Mouse (Mus musculus) T-helper 17 cell (primary cell): ENCODE data around the gene 2310007B03Rik.
"Not testable (repeated sequence)": the region's sequence is repeated elsewhere in the genome, so short reads cannot be mapped to it uniquely, and the experiment has no call there.

Experiments
- in situ Hi-C, 2 experiments: fragments of 300-600 bp; cut with MboI, MseI; formaldehyde crosslinking; loops; 1 replicate in 1 of 2; 2 replicates in 1 of 2; pipeline ENCODE4 v1.15.1; 2025; ENCODE audit warnings: high pct_unique_total_duplicates in 2 of 2

Gene 2310007B03Rik

GRCm38 (mm10) chr1:93160501-93161133 lies at the start of gene 2310007B03Rik:
2310007B03Rik (minus strand) TSS chr1:93160948.
- in situ Hi-C loops = no loop called here

GRCm38 (mm10) chr1:93210213-93210641 lies 49.5 kb upstream of the 2310007B03Rik start:
- in situ Hi-C loops = no loop called here

DNA sequence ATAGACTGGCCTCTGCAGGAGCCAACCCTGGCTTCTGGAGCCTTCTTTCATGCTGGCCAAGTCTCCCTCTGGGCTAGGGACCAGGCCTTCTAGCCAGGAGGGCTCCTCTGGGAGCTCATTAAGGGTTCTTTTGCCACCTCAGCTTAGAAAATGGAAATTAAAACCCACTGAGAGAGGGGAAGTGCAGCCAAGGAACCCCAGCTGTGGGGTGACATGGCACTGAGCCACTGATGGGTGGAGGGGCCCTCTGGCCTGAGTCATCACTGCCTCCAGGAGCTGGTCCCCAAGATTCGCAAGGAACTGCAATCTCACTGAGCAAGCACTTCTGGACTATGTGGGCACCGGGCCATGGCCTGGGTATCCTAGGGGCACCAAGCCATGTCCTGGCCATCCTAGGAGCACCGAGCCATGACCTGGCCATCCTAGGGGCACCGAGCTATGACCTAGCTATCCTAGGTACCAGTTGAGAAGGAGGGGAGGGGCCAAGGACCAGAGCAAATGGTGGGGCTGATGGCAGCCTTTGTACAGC lies 46.9 kb upstream of the 2310007B03Rik start:
- in situ Hi-C loops = no loop called here

GRCm38 (mm10) chr1:93206277-93206970 lies 45.7 kb upstream of the 2310007B03Rik start:
- in situ Hi-C loops = no loop called here

- in situ Hi-C loops = no loop called here
Measured at GRCm38 (mm10) chr1:93197916-93198315, 37.2 kb upstream of the 2310007B03Rik start.

GRCm38 (mm10) chr1:93197454-93197853 lies 36.7 kb upstream of the 2310007B03Rik start:
- in situ Hi-C loops = not testable (repeated sequence)

DNA sequence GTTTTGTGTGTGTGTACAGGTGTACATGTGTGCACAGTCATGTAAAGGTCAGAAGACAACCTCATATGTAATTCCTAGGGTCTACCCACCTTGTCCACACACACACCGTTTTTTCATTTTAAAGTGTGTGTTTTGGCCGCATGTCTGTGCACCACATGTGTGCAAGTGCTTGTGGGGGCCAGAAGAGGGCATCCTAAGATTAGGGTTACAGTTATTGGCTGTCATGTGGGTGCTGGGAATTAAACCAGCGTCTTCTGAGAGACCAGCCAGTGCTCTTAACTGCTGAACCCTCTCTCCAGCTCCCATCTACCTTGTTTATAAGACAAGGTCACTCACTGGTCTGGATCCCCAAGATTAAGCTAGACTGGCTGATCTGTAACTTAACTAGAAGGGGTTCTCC lies 34.2 kb upstream of the 2310007B03Rik start:
- in situ Hi-C loops = no loop called here

DNA sequence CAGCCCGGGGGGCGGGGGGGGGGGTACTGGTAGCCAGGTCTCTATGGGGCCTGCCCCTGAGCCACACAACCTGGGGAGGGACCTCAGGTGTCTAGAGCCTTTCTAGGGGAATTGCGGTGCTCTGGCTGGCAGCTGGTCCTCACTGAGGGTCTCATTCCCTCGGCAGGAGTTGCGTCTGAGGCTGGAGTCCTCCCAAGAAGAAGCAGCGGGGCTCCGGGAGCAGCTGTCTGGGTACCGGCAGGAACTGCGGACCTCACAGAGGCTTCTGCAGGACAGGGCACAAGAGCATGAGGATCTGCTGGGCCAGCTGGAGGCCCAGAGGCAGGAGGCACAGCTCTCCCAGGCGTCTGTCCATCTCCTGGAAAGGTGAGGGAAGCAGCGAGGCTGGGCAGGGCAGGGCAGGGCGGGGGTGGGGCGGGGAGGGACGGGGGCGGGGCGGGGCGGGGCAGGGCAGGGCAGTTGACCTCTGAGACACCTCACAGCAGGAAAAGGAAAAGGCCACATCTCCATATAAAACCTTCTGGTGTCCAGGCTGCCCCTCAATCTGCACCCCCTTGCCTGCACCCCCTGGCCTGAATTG lies 30.1 kb upstream of the 2310007B03Rik start:
- in situ Hi-C loops = no loop called here

GRCm38 (mm10) chr1:93184071-93184828 lies 23.5 kb upstream of the 2310007B03Rik start:
- in situ Hi-C loops = no loop called here

DNA sequence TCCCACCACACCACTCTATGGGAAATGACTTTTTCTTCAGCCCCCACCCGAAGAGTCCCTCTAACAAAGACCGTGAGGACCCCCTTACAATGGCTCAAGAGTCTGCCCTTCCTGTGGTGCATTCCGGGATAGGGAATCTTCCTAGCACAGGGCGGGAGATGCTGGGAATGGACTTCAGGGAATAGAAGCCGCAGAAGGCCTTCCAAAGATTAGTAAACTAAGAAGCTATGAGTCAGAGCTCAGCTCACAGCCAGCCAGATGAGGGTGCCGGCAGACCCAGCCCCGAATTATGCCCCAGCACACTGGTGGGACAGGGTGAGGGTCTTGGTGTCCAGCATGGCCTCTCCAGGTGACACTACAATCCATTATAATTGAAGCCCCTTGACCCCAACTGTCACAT lies 21.5 kb upstream of the 2310007B03Rik start:
- in situ Hi-C loops = no loop called here

DNA sequence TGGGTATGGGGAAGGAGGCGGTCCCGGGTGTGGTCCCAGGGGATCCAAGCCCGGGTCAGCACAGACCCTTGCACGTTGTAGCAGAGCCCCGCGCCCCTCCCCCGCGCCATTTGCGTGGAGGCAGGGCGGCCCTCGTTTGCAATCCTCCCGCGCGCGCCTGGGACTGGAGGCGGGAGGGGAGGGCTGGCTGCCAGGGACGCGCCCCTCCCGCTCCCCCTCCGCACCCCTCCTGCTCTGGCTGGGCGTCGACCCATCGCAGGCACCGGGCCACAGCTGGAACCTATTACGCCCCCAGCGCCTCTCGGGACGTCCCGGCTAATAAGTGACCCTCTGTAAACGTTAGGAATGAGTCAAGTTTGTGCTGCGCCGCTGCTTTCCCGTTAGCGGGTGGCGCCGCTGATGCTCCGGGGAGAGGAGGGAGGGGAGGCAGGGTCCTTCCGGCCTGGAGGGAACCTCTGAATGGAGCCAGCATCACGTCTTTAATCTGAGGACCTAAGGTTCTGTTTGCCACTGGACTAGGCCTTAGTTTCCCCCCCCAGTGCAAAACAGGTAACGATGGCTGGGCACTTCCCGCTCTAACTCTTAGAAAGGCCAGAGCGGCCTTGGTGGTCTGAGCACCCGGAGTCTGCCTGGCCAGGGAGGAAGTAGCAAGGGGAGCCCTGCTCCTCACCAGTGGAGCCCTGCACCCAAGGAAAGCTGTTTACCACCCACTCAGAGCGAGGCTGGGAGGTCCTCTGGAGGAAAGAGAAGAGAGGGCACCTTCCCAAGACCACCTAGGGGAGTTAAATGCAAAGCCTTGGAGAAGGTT lies 16.0 kb upstream of the 2310007B03Rik start:
- in situ Hi-C loops = loop anchor here in 1 of 2 experiments (10.0 kb wide), 1 partner anchor 338 kb away; the partner anchor contains the start of gene Farp2

GRCm38 (mm10) chr1:93175849-93176248 lies 15.1 kb upstream of the 2310007B03Rik start:
- in situ Hi-C loops = loop anchor here in 1 of 2 experiments (10.0 kb wide), 1 partner anchor 339 kb away; the partner anchor contains the start of gene Farp2

- in situ Hi-C loops = loop anchor here in 1 of 2 experiments (10.0 kb wide), 1 partner anchor 340 kb away; the partner anchor contains the start of gene Farp2
Measured at GRCm38 (mm10) chr1:93174399-93174798, 13.7 kb upstream of the 2310007B03Rik start.

GRCm38 (mm10) chr1:93173665-93174064 lies 12.9 kb upstream of the 2310007B03Rik start:
- in situ Hi-C loops = loop anchor here in 1 of 2 experiments (10.0 kb wide), 1 partner anchor 341 kb away; the partner anchor contains the start of gene Farp2

GRCm38 (mm10) chr1:93168295-93168775 lies 7.6 kb upstream of the 2310007B03Rik start, which contains the start of gene Crocc2:
Crocc2 (plus strand) TSS chr1:93168725.
- in situ Hi-C loops = no loop called here

- in situ Hi-C loops = no loop called here
Measured at GRCm38 (mm10) chr1:93166346-93167079, 5.8 kb upstream of the 2310007B03Rik start.

DNA sequence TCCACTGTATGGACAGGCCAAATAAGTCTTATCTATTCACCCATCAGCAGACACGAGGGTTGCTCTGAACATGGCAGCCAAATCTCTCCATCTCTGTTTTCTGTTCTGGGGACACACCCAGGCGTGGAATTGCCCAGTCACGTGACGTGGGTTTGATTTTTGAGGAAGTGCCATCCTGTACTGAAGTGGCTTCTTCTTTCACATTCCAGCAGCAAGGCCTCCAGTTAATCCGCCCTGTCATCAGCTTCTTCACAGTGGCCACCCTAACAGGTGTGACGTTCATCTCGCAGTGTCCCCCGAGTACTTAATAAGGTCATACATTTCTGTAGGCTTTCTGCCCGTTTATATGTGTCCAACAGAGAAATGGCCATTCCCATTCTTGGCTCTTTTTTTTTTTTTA lies 4.7 kb upstream of the 2310007B03Rik start:
- in situ Hi-C loops = no loop called here

- in situ Hi-C loops = no loop called here
Measured at GRCm38 (mm10) chr1:93162588-93162987, 1.8 kb upstream of the 2310007B03Rik start.

DNA sequence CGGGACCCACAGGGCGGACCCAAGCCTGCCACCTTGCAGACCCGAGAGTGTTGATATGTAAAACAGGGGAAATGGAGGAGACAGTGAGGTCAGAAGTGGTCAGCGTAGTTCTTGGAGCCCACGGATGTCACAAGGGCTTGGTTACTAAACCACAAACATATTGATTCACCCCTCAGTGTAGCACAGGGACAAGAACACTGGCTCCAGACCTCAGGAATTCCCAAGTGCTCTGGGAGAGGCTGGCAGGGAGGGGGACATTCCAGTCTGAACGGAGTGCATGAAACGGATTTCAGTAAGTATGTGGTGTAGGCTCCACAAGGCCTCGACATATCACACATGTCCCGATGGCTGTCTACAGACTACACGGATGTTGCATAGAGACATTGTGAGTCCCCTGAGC lies 1.2 kb upstream of the 2310007B03Rik start:
- in situ Hi-C loops = no loop called here

DNA sequence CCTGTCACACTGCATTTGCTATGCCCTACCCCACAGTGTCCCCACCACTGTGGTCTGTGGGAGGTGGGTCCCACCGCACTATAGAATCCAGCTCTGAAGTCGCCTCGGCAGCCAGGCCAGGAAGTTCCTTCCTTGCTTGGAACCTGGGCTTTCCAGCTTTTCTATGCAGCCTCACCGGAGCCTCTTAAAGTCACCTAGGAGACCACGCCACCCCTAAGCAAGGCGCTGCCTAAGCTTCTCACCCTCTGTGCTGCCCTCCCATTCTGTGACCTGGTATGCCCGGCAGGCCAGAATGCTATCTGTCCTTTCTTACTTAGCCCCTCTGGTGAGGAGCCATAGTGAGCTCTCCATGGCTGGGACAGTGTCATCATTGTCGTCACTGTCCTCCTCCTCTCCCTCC lies 602 bp upstream of the 2310007B03Rik start:
- in situ Hi-C loops = no loop called here
